Mouse (Mus musculus) c-Kit-positive CD71-positive TER-119-negative erythroid progenitor cells, embryonic 14.5 days (primary cell): ENCODE measurements around the gene Tmem216.
"Not testable (repeated sequence)": the region's sequence is repeated elsewhere in the genome, so short reads cannot be mapped to it uniquely, and the experiment has no call there.

Experiments
- DNase-seq: peaks from one replicate; pipeline ENCODE4 v3.0.0-alpha.2; 2013; ENCODE audit warnings: low read depth

Gene Tmem216

GRCm38 (mm10) chr19:10565217-10565616, 9.2 kb upstream of the Tmem216 start:
- no peak for DNase-seq

GRCm38 (mm10) chr19:10564278-10564677, 8.2 kb upstream of the Tmem216 start:
- no peak for DNase-seq

- no peak for DNase-seq
These were observed 6.3 kb upstream of the Tmem216 start for GRCm38 (mm10) chr19:10562351-10562750.

- no peak for DNase-seq
These were observed 5.7 kb upstream of the Tmem216 start for GRCm38 (mm10) chr19:10561558-10562314.

GRCm38 (mm10) chr19:10560108-10560507, 4.1 kb upstream of the Tmem216 start:
- DNase-seq: no peak

GRCm38 (mm10) chr19:10557837-10558375, 1.9 kb upstream of the Tmem216 start:
- DNase-seq: not testable (repeated sequence)

- DNase-seq: no peak
These were observed 1.4 kb upstream of the Tmem216 start for GRCm38 (mm10) chr19:10557430-10557829.

GRCm38 (mm10) chr19:10557001-10557400, 963 bp upstream of the Tmem216 start:
- DNase-seq: no peak

- DNase-seq: peak; percentile 45
These were observed 16.6 kb downstream of the Tmem216 start for GRCm38 (mm10) chr19:10539454-10539853.

- no peak for DNase-seq
These were observed 26.0 kb downstream of the Tmem216 start for GRCm38 (mm10) chr19:10530082-10530481.

GRCm38 (mm10) chr19:10525910-10526309, 30.1 kb downstream of the Tmem216 start, which contains the start of gene Sdhaf2:
Gene Sdhaf2 (minus strand): TSS chr19:10526142.
- DNase-seq: peak; percentile 36

GRCm38 (mm10) chr19:10525106-10525901, 30.7 kb downstream of the Tmem216 start, which contains the start of gene Cpsf7:
Gene Cpsf7 (plus strand): TSS chr19:10525266.
- DNase-seq: peak; percentile 87

- no peak for DNase-seq
These were observed 31.3 kb downstream of the Tmem216 start for GRCm38 (mm10) chr19:10524784-10525105.

GRCm38 (mm10) chr19:10523483-10524080, 32.5 kb downstream of the Tmem216 start:
- DNase-seq: peak; percentile 42

GRCm38 (mm10) chr19:10521926-10522325, 34.1 kb downstream of the Tmem216 start:
- no peak for DNase-seq

GRCm38 (mm10) chr19:10520355-10520754, 35.7 kb downstream of the Tmem216 start:
- no peak for DNase-seq

GRCm38 (mm10) chr19:10510759-10511330, 45.2 kb downstream of the Tmem216 start:
- DNase-seq: no peak

GRCm38 (mm10) chr19:10502571-10502970, 53.5 kb downstream of the Tmem216 start:
- no peak for DNase-seq

- DNase-seq: no peak
These were observed 55.5 kb downstream of the Tmem216 start for GRCm38 (mm10) chr19:10500581-10500980.

GRCm38 (mm10) chr19:10497512-10498160, 58.4 kb downstream of the Tmem216 start:
- no peak for DNase-seq

GRCm38 (mm10) chr19:10496976-10497375, 59.1 kb downstream of the Tmem216 start:
- no peak for DNase-seq

- no peak for DNase-seq
These were observed 60.4 kb downstream of the Tmem216 start for GRCm38 (mm10) chr19:10495670-10496069.
